Mouse (Mus musculus) liver, embryonic 12.5 days (tissue): ENCODE data around the gene Clec2e. TPM values are rescaled to one million over a fixed set of nuclear protein-coding genes. Genes with fewer than 3 reads are reported as not detected.
"Not testable (repeated sequence)": the region's sequence is repeated elsewhere in the genome, so short reads cannot be mapped to it uniquely, and the experiment has no call there.

Experiments
- ATAC-seq: fragments of 200-750 bp; cut with Nextera tagmentation; 2 replicates; pipeline ENCODE4 v1.8.0; 2017; ENCODE audit warnings: moderate number of reproducible peaks, mild to moderate bottlenecking, moderate library complexity
- H3K27ac ChIP-seq: fragments of 300-500 bp; sonication (generic); 2 replicates; pipeline ENCODE4 v1.5.1; 2016; ENCODE audit warnings: mild to moderate bottlenecking
- H3K27me3 ChIP-seq: fragments of 300-500 bp; sonication (generic); replicated peaks from 2 replicates; pipeline ENCODE4 v1.6.1; 2016; ENCODE audit warnings: mild to moderate bottlenecking, moderate library complexity
- H3K36me3 ChIP-seq: fragments of 300-500 bp; sonication (generic); 2 replicates; pipeline ENCODE4 v1.6.1; 2016; ENCODE audit warnings: mild to moderate bottlenecking, moderate library complexity
- H3K4me1 ChIP-seq: fragments of 300-500 bp; sonication (generic); 2 replicates; pipeline ENCODE4 v1.6.1; 2016
- H3K4me2 ChIP-seq: fragments of 300-500 bp; sonication (generic); 2 replicates; pipeline ENCODE4 v1.6.1; 2016; ENCODE audit warnings: mild to moderate bottlenecking, moderate library complexity
- H3K4me3 ChIP-seq: fragments of 300-500 bp; sonication (generic); 2 replicates; pipeline ENCODE4 v1.5.1; 2016; ENCODE audit warnings: mild to moderate bottlenecking, moderate library complexity
- H3K9ac ChIP-seq: fragments of 300-500 bp; sonication (generic); 2 replicates; pipeline ENCODE4 v1.6.1; 2016; ENCODE audit warnings: mild to moderate bottlenecking, moderate library complexity
- H3K9me3 ChIP-seq: fragments of 300-500 bp; sonication (generic); replicated peaks from 2 replicates; pipeline ENCODE4 v1.6.1; 2016; ENCODE audit warnings: mild to moderate bottlenecking, moderate library complexity
- WGBS: fragments of 180-500 bp; shearing (Covaris S2); methylation state at CpG from one replicate; pipeline ENCODE4 v1.1.7; 2016; ENCODE audit not compliant: insufficient replicate concordance; 5-methylcytosine and 5-hydroxymethylcytosine counted together
- polyA plus RNA-seq: library from polyadenylated mRNA; unstranded; fragments of >200 nt; fragmentation: Nextera tagmentation; extraction: Ambion mirVana; gene quantifications from 2 replicates; pipeline ENCODE4 v1.2.1, GENCODE M21; 2016

Clec2e gene
- polyA plus RNA-seq, 1 experiment from 2014 or later: not detected

DNA sequence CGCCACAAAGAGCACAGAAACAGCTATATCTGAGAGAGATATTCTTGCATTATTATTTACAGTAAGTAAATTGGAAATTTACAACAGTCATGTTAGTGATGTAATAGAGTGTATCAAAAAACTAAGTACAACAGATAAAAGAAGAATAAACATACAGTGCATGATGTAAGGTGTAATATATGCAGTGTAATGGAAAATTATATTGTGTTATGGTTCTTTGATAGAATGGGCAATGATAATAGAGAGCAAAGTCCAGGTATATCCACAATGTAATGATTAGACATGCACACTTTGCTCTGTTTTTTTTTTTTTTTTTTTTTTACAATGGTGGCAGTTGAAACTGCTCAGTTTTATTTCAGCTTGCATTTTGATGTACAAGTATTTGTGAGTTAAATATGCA is 891 bp upstream of the Clec2e start:
- Histone ChIP-seq H3K4me3 (no peak overlapping the region), H3K27ac (no peak overlapping the region), H3K9me3 (no peaks in the 10 kb centered on the region), H3K4me1 (0 out of 2 replicates have a peak, but pooled peaks cover 4% of the 10 kb centered on the region), H3K9ac (no peak overlapping the region), H3K4me2 (no peak overlapping the region), H3K27me3 (no peaks in the 10 kb centered on the region), H3K36me3 (no peaks in the 10 kb centered on the region)
- ATAC-seq: no peak
- 60% methylated on average over 1 of the region's 1 CpGs for WGBS

DNA sequence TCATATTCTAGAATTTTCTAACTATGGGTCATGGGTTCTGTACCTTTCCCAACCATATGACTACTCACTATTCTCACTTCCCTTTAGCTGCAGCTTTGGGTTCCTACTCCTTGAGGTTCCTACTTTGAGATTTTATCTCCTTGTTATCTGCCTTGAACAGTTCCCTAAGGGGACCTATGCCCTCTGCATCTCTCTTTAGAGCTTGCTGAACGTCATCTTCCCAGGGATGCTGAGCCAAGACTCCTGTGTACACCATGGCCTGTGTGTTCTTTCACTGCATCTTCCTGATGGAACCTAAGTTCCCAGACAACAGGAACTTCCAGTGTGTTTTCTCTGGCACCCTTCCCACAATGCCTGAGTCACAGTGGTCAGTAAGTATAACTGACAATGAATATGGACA is 2.8 kb downstream of the Clec2e start:
- Histone ChIP-seq H3K9me3 (no peaks in the 10 kb centered on the region), H3K9ac (no peak overlapping the region), H3K4me3 (no peak overlapping the region), H3K27ac (no peak overlapping the region), H3K27me3 (no peaks in the 10 kb centered on the region), H3K36me3 (no peaks in the 10 kb centered on the region), H3K4me1 (0 out of 2 replicates have a peak, but pooled peaks cover 3% of the 10 kb centered on the region), H3K4me2 (no peak overlapping the region)
- WGBS: 15% methylated on average over 1 of the region's 1 CpGs
- no peak for ATAC-seq

DNA sequence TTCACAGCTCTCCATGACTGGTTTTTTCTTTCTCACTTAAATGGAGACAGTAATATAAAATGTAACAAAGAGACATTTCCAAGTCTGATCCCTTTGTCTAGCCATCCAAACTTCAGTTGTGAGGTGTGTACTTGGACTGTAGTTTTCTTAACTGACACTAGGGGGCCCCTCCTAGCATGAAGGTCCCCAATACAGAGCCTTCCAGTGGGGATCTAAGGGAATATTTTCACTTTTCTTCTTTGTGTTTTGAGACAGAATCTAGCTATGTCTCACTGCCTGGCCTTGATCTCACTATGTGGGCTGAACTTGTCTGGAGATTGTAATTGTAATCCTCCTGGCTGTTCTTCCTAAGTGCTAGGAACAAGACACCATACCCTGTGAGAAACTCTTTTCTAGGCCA is 5.5 kb downstream of the Clec2e start:
- ATAC-seq: peak; percentile 49; the same call in 1 of the 2 replicates
- H3K9ac ChIP-seq: no peak overlapping the region
- H3K27me3 ChIP-seq: no peaks in the 10 kb centered on the region
- no peaks in the 10 kb centered on the region for H3K36me3 ChIP-seq
- H3K4me1 ChIP-seq: no peaks in the 10 kb centered on the region
- H3K9me3 ChIP-seq: no peaks in the 10 kb centered on the region; the same call in none of the 2 replicates
- H3K27ac ChIP-seq: no peak overlapping the region
- no peak overlapping the region for H3K4me3 ChIP-seq
- no peak overlapping the region for H3K4me2 ChIP-seq

DNA sequence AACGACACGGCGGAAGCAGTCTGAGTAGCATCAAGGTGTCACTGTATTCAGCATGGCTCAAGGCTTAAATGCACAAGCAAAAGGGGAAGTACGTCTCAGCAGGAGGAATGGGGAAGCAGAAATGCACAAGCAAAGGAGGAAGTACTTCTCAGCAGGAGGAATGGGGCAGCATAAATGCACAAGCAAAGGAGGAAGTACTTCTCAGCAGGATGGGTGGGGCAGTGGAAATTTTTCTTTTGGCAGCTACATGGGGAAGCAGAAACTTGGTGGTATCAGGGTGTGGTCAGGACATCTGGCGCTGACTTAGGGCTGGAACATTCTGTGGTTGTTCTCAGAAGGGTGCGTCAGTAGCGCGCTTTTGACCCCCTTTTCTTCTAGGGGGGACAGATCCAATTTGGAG is 12.1 kb downstream of the Clec2e start:
- not testable (repeated sequence) for H3K27me3 ChIP-seq, H3K36me3 ChIP-seq, H3K4me3 ChIP-seq, H3K9me3 ChIP-seq, H3K9ac ChIP-seq, H3K27ac ChIP-seq, H3K4me2 ChIP-seq, ATAC-seq, H3K4me1 ChIP-seq
- 80% methylated on average over 8 of the region's 8 CpGs for WGBS

DNA sequence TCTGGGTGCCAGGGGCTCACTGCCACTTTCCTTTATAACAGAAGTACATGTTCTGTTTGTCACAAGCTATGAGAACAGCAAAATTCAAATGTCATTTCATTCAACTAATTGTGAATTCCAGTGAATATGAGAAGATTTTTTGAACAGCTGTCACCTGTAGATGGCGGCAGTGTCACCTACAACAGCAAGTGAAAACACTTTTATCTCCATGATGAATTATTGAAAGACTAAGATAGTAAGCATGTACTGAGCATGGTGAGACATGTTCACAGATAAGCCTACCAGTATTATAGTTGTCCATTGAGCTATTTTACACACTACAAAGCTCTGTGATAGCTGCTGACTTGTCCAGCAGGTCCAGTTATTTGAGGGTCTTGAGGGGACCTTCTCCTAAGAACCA is 12.6 kb downstream of the Clec2e start:
- Histone ChIP-seq H3K36me3 (no peaks in the 10 kb centered on the region), H3K27ac (no peak overlapping the region), H3K9ac (no peak overlapping the region), H3K4me1 (no peaks in the 10 kb centered on the region), H3K4me3 (no peak overlapping the region), H3K9me3 (peaks cover 3% of the 10 kb centered on the region), H3K4me2 (no peak overlapping the region), H3K27me3 (no peaks in the 10 kb centered on the region)
- ATAC-seq: no peak
- WGBS: 76% methylated on average over 1 of the region's 1 CpGs

DNA sequence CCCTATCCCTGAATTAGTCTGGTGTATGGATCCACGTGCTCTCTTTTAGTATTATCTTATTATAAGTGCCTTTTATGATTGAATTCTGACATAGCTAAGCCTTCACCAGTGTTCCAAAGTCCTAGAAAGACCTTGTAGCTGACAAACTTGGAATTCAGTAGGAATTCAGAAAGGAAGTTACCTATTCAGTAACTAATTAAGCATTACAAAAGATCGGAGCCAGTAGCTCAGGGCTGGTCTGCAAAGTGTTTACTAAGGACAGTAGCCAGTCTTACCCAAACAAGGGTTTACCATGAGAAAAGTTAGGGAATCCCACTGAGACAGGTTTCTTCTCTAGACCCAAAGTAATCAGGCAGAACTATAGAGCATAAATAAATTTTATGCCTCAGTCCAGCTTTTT is 14.7 kb downstream of the Clec2e start:
- H3K4me1 ChIP-seq, H3K4me2 ChIP-seq, H3K9me3 ChIP-seq, H3K36me3 ChIP-seq, H3K4me3 ChIP-seq, H3K9ac ChIP-seq, ATAC-seq, H3K27ac ChIP-seq, H3K27me3 ChIP-seq: not testable (repeated sequence)
- WGBS: 70% methylated on average over 2 of the region's 2 CpGs

DNA sequence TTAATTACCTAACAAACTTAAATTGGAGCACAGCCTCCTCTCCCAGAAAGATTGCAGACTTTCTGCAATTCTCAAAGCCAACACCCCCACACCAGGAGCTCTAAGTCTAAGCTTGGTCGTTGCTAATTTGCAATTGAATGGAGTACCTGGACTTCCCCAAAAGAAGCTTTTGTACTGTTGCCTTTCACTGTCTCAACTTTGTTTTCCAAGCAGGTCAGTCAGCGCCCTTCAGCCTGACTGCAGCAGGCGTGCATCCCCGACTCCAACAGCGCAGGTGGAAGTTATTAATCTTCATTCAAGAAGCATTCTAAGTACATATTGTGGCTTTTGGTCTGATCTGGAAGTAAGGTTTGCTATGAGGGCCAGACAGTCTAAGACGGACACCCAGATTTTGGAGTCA is 15.6 kb downstream of the Clec2e start:
- ATAC-seq: no peak
- Histone ChIP-seq H3K27me3 (no peaks in the 10 kb centered on the region), H3K4me1 (no peaks in the 10 kb centered on the region), H3K9me3 (0 out of 2 replicates have a peak, but pooled peaks cover 3% of the 10 kb centered on the region), H3K9ac (no peak overlapping the region), H3K36me3 (no peaks in the 10 kb centered on the region), H3K4me3 (no peak overlapping the region), H3K4me2 (no peak overlapping the region), H3K27ac (no peak overlapping the region)
- WGBS: 74% methylated on average over 6 of the region's 6 CpGs

DNA sequence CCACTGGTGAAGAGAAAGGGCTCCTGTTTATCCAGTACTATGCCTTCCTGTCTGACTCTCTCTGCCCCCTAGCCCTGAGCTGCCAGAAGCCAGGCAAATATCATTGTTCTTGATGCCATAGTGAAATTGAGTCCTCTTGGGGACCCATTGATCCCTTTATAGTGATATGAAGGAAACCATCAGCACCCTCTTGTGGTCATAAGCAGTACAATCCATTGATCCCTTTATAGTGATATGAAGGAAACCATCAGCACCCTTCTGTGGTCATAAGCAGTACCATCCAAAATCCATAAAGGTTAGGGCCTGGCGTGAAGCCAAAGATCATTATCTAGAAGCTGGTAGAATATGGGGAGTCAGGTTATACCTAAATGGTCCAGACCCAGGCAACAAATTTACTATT is 33.7 kb downstream of the Clec2e start:
- Histone ChIP-seq H3K4me3 (no peak overlapping the region), H3K9me3 (no peaks in the 10 kb centered on the region), H3K27me3 (no peaks in the 10 kb centered on the region), H3K27ac (no peak overlapping the region), H3K4me1 (no peaks in the 10 kb centered on the region), H3K4me2 (no peak overlapping the region), H3K36me3 (no peaks in the 10 kb centered on the region), H3K9ac (no peak overlapping the region)
- ATAC-seq: peak; percentile 65
- WGBS: 37% methylated on average over 1 of the region's 1 CpGs

DNA sequence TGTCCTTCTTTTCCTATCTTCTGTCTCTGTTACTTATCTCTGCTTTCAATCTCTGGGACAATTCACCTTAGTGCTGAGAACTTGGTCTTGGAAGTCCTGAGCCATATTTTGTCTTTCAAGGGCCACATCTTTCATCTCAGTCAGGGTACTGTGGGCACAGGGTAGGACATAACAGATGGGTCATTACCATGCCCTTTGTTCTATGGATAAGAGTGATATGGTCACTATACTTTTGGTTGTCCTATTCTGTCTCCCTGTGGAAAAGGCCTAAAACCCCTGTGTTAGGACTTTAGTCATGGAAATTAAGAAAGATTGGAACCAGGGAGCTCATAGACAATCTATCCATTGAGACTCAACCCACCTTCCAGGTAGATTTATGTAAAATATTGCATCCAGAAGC is 34.2 kb downstream of the Clec2e start:
- Histone ChIP-seq H3K9ac (no peak overlapping the region), H3K27ac (no peak overlapping the region), H3K4me2 (no peak overlapping the region), H3K4me3 (no peak overlapping the region), H3K27me3 (no peaks in the 10 kb centered on the region), H3K4me1 (no peaks in the 10 kb centered on the region), H3K9me3 (no peaks in the 10 kb centered on the region), H3K36me3 (no peaks in the 10 kb centered on the region)
- no peak for ATAC-seq

DNA sequence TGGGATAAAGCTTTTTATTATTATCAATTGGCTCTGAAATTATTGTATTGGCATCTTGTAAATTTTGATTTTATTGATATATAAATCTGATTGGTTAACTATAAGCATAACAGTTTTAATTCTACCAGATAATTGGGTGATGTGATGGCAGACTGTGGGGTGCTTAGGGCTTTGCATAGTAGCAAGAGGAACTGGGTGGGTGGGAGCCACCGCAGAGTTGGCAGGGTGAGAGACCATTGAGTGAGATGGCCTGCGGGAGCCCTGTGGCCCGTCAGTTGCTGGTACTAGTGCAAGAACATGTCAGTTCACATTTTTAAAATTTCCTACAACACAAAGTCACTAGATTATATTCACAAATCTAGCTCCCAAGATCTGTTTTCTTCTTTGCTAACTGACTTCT is 34.9 kb downstream of the Clec2e start:
- WGBS: 64% methylated on average over 3 of the region's 3 CpGs
- Histone ChIP-seq H3K36me3 (no peaks in the 10 kb centered on the region), H3K4me3 (no peak overlapping the region), H3K27ac (no peak overlapping the region), H3K4me2 (no peak overlapping the region), H3K9ac (no peak overlapping the region), H3K9me3 (no peaks in the 10 kb centered on the region), H3K27me3 (no peaks in the 10 kb centered on the region), H3K4me1 (no peaks in the 10 kb centered on the region)
- no peak for ATAC-seq

DNA sequence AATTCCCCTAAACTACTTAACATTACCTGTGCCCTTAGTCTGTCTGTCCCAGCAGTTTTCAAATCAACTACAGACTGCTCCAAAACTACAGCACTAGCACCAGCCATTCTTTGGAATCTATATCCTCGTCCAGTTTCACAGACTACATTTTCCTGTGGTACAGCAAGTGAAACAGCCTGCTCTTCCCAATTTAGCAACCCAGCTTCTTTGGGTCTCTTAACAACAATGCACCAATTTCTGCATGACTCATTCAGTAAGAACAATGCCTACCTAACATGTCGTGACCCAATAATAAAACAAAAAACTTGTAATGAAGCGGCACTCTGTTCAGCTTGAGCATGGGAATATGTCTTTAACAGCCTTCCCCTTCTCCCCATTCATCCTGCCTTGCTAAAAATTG is 35.3 kb downstream of the Clec2e start:
- Histone ChIP-seq H3K27ac (no peak overlapping the region), H3K36me3 (no peaks in the 10 kb centered on the region), H3K4me3 (no peak overlapping the region), H3K27me3 (no peaks in the 10 kb centered on the region), H3K4me1 (no peaks in the 10 kb centered on the region), H3K9me3 (no peaks in the 10 kb centered on the region), H3K4me2 (no peak overlapping the region), H3K9ac (no peak overlapping the region)
- no peak for ATAC-seq
- 68% methylated on average over 3 of the region's 3 CpGs for WGBS

DNA sequence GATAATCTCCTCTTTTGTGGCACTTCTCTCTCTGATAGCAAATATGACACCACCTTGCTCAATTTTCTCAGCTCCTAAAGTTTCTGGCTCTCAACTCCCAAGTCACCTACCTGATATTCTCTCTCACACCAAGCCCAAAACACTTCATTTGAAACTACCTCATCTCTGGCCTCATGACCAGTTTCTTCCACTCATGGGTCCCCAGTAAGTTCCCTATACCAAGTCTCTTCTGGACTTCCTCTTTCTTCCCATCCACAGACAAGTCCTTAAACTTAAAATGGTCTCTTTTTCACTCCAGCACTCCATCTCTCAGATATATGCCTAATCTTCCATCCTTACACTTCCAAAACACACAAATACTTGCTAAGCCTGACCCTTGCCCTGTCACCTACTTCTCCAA is 42.7 kb downstream of the Clec2e start:
- H3K4me1 ChIP-seq: no peaks in the 10 kb centered on the region
- no peaks in the 10 kb centered on the region for H3K36me3 ChIP-seq
- H3K27ac ChIP-seq: no peak overlapping the region
- no peak overlapping the region for H3K9ac ChIP-seq
- no peak overlapping the region for H3K4me3 ChIP-seq
- no peak for ATAC-seq
- H3K27me3 ChIP-seq: no peaks in the 10 kb centered on the region
- H3K9me3 ChIP-seq: no peaks in the 10 kb centered on the region
- no peak overlapping the region for H3K4me2 ChIP-seq

DNA sequence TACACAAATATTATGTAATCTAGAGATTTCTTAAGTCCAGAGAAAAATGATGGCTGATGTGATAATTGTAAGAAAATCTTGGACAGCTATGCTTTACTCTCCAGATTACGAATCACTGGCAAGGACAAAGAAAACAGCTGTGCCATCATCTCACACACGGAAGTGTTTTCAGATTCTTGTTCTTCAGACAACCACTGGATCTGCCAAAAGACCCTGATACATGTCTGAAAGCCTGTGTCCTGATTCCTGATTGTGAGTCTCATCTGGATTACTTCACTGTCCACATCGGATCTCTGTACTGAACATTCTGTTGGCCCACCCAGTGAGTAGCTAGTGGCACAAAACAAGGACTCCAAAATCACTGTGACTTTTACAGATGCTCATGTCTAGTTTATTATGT is 44.5 kb downstream of the Clec2e start:
- Histone ChIP-seq H3K27me3 (no peaks in the 10 kb centered on the region), H3K36me3 (no peaks in the 10 kb centered on the region), H3K4me2 (no peak overlapping the region), H3K9me3 (no peaks in the 10 kb centered on the region), H3K27ac (no peak overlapping the region), H3K4me3 (no peak overlapping the region), H3K4me1 (no peaks in the 10 kb centered on the region), H3K9ac (no peak overlapping the region)
- 75% methylated on average over 3 of the region's 3 CpGs for WGBS
- no peak for ATAC-seq
